Mouse (Mus musculus) T-helper 2 cell (primary cell): Measurements from ENCODE around the gene Vmn2r16.

ENCODE experiments used
- in situ Hi-C: fragments of 300-600 bp; cut with MboI, MseI; formaldehyde crosslinking; loops from one replicate; pipeline ENCODE4 v1.15.1; 2025; ENCODE audit warnings: high pct_unique_total_duplicates

Vmn2r16 gene

DNA sequence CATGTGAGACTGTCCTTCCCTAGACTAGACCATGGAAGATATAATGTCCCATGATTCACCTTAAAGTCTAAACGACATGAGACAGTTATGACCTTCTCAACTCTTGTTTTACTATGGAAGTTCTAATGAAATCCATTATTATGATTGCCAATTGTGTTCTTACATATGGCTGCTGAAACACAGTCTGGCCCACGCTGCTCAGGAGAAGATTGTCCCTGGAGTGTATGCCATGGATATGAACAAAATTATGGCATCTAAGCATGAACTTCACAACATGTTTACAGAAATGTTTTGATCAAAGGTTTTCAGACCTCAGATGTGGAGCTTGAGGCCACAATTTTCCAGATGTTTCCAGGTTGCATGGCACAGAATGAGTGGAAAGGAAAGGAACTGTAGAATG, at the start of gene Vmn2r16:
Vmn2r16 (plus strand) TSS at position 301 of the 400 bp plus-strand sequence.
- in situ Hi-C loops: no loop called here

DNA sequence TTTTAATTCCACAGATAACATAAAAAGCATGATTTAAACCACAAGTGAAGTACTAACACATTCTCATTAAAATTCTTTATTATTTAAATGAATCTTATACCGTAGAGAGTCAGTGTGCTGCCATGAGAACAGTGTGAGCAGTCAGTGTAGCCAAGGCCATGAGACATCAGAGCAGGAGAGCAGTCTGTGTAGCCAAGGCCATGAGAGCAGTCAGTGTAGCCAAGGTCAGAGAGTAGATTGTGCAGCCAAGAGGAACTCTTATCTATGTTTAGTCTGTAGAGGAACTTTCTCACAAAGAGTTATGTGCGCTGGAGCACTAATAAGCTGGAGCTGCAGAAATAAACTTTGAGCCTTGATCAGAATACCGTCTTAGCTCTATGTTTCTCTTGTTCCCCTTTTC, 35.3 kb upstream of the Vmn2r16 start:
- in situ Hi-C loops: no loop called here

DNA sequence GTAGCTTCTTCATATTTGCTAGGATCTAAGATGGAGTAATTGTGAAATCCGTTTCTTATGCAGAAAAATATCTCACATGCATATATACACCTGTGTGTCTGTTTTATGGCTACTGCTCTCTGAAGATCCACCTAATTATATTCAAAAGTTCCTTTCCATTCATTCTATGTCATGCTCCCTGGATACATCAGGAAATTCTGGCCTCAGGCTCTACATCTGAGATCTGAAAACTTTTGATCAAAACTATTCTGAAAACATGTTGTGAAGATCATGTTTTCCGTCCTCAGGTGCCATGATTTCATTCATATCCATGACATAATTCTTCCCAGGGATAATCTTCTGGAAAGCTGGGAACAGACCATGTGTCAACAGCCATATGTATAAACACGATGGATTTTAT, 32.4 kb upstream of the Vmn2r16 start, which contains the start of gene Vmn2r15:
Vmn2r15 (minus strand) TSS at position 101 of the 400 bp plus-strand sequence.
- in situ Hi-C loops: no loop called here

DNA sequence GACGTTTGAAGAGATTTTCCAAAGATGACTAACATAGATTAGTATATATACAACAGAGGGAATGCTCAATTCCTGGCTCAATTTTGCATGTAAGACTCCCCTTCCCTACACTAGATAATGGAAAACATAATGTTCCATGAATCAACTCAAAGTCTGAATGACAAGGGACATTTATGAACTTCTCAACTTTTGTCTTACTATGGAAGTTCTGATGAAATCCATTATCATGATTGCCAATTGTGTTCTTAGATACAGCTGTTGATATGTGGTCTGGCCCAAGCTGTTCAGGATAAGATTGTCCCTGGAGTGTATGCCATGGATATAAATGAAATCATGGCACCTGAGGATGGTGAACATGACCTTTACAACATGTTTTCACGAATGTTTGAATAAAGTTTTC, 89.4 kb downstream of the Vmn2r16 start, which contains the start of gene Vmn2r17:
Vmn2r17 (plus strand) TSS at position 301 of the 400 bp plus-strand sequence.
- in situ Hi-C loops: no loop called here
